Mouse (Mus musculus): ENCODE results near the gene Kri1. TPM values are rescaled to one million over a fixed set of nuclear protein-coding genes. Genes with fewer than 3 reads are reported as not detected.

Gene Kri1
- total and polyA plus RNA-seq, 3 experiments: 76.1 to 233 (median 199) TPM

DNA sequence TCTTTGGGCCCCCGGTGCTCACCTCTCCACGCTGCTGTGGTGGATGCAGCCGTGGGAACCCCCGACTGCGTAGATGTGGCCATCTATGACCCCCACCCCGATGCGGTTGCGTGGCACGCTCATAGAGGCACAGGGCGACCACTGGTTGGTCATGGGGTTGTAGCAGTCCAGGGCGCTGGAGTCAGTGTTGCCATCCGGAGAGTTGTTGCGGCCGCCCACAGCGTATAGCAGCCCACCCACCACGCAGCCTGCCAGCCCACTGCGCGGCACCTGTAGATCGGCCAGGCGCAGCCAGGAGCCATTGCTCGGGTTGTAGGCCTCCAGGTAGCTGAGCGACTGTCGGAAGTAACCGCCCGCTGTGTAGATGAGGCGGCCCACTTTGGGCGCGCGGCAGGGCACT is 54.4 kb downstream of the Kri1 start:
- H3K27ac ChIP-seq (ENCODE audit: control insufficient read depth, low read depth, low read length): no peak overlapping the region
- peaks cover 10 to 18% of the 10 kb centered on the region in 2 experiments; a peak in 3 of 4 replicates for H3K4me1 ChIP-seq (ENCODE audit: control insufficient read depth in 1 of 2, insufficient read depth in 2 of 2, low read length in 2 of 2)
- H3K4me3 ChIP-seq (ENCODE audit: control insufficient read depth in 1 of 2, insufficient read depth in 1 of 2, low read depth in 2 of 2, low read length in 2 of 2): no peak overlapping the region
- H3K9me3 ChIP-seq (replicated peaks; ENCODE audit: insufficient read depth, low read length): no peaks in the 10 kb centered on the region
- H3K27me3 ChIP-seq (ENCODE audit: control insufficient read depth in 1 of 2, insufficient read depth in 2 of 2, low read length in 2 of 2): no peaks in the 10 kb centered on the region
- DNase-seq (ENCODE audit: low read depth, low spot score): no peak
- H3K79me2 ChIP-seq (ENCODE audit: control insufficient read depth, insufficient read depth, low read length, poor library complexity): peaks cover 36% of the 10 kb centered on the region
- no peak overlapping the region for H3K9ac ChIP-seq (ENCODE audit: control insufficient read depth, low read depth, low read length, poor library complexity, severe bottlenecking)
- H3K36me3 ChIP-seq (ENCODE audit: control insufficient read depth in 1 of 2, insufficient read depth in 2 of 2, low read length in 2 of 2): peaks cover 15 to 27% of the 10 kb centered on the region in 2 experiments
- TF ChIP-seq RAD21 (IDR thresholded peaks at IDR 0.05; ENCODE audit: low read depth, low read length): no peak
- no peak for TF ChIP-seq POLR2A (IDR thresholded peaks at IDR 0.05; ENCODE audit: control insufficient read depth in 1 of 2, insufficient read depth in 1 of 2, low read depth in 1 of 2, low read length in 2 of 2, poor library complexity in 1 of 2)
- no peak for TF ChIP-seq MYC (IDR thresholded peaks at IDR 0.05; ENCODE audit: low read depth, low read length)
- 0 out of 2 replicates have a peak, but pooled peaks have one; percentile 20 for TF ChIP-seq POLR2AphosphoS2 (IDR thresholded peaks at IDR 0.05; ENCODE audit: low read length)
- TF ChIP-seq KAT2A (conservative IDR thresholded peaks at IDR 0.05; ENCODE audit: low read depth, low read length): no peak

DNA sequence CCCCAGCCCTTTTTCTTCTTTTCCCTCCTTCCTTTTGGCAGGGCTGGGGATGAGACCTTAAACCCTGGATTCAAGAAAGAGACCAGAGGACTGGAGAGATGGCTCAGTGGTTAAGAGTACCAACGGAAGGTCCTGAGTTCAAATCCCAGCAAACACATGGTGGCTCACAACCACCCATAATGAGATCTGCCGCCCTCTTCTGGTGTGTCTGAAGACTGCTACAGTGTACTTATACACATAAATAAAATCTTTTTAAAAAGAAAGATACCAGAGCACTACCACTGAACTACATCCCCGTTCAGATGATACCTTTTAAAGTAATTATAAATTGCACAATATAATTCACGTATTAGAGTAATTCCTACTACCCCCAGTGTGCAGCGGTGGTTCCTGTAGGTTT is 54.9 kb downstream of the Kri1 start:
- Histone ChIP-seq H3K4me3 (ENCODE audit: control insufficient read depth in 1 of 2, insufficient read depth in 1 of 2, low read depth in 2 of 2, low read length in 2 of 2) (no peak overlapping the region), H3K27me3 (ENCODE audit: control insufficient read depth in 1 of 2, insufficient read depth in 2 of 2, low read length in 2 of 2) (no peaks in the 10 kb centered on the region), H3K36me3 (ENCODE audit: control insufficient read depth in 1 of 2, insufficient read depth in 2 of 2, low read length in 2 of 2) (peaks cover 15 to 27% of the 10 kb centered on the region in 2 experiments), H3K9me3 (replicated peaks; ENCODE audit: insufficient read depth, low read length) (no peaks in the 10 kb centered on the region), H3K79me2 (ENCODE audit: control insufficient read depth, insufficient read depth, low read length, poor library complexity) (peaks cover 31% of the 10 kb centered on the region), H3K9ac (ENCODE audit: control insufficient read depth, low read depth, low read length, poor library complexity, severe bottlenecking) (no peak overlapping the region), H3K4me1 (ENCODE audit: control insufficient read depth in 1 of 2, insufficient read depth in 2 of 2, low read length in 2 of 2) (peaks cover 9 to 18% of the 10 kb centered on the region in 2 experiments; a peak in 3 of 4 replicates), H3K27ac (ENCODE audit: control insufficient read depth, low read depth, low read length) (no peak overlapping the region)
- no peak for TF ChIP-seq ELF1 (IDR thresholded peaks at IDR 0.05; ENCODE audit: low read depth, low read length)
- no peak for TF ChIP-seq MXI1 (IDR thresholded peaks at IDR 0.05; ENCODE audit: low read depth, low read length)
- TF ChIP-seq MAZ (IDR thresholded peaks at IDR 0.05; ENCODE audit: low read depth, low read length): no peak
- TF ChIP-seq CTCF (IDR thresholded peaks at IDR 0.05 in 2 of 3, conservative IDR thresholded peaks at IDR 0.05 in 1 of 3; ENCODE audit: control insufficient read depth in 1 of 3, insufficient read depth in 1 of 3, low read depth in 2 of 3, low read length in 3 of 3, poor library complexity in 1 of 3, severe bottlenecking in 1 of 3): peak in 2 of 3 experiments; percentile 36 to 53; a peak in 4 of 6 replicates
- 0 out of 2 replicates have a peak, but pooled peaks have one; percentile 5 for TF ChIP-seq ZMIZ1 (IDR thresholded peaks at IDR 0.05; ENCODE audit: low read depth, low read length)
- no peak for TF ChIP-seq EP300 (IDR thresholded peaks at IDR 0.05; ENCODE audit: low read depth in 1 of 2, low read length in 2 of 2)
- no peak for DNase-seq (ENCODE audit: low read depth, low spot score)

GRCm38 (mm10) chr9:21231551-21231950 is 56.2 kb downstream of the Kri1 start:
- Histone ChIP-seq H3K9me3 (replicated peaks; ENCODE audit: insufficient read depth, low read length) (no peaks in the 10 kb centered on the region), H3K36me3 (ENCODE audit: control insufficient read depth in 1 of 2, insufficient read depth in 2 of 2, low read length in 2 of 2) (peaks cover 8 to 24% of the 10 kb centered on the region in 2 experiments)

More at GRCm38 (mm10) chr9:21231551-21231950, 56.2 kb downstream of the Kri1 start:
- peaks cover 18% of the 10 kb centered on the region for H3K79me2 ChIP-seq (ENCODE audit: control insufficient read depth, insufficient read depth, low read length, poor library complexity)
- no peaks in the 10 kb centered on the region for H3K27me3 ChIP-seq (ENCODE audit: control insufficient read depth in 1 of 2, insufficient read depth in 2 of 2, low read length in 2 of 2)
- no peak for DNase-seq (ENCODE audit: low read depth, low spot score)
- H3K27ac ChIP-seq (ENCODE audit: control insufficient read depth, low read depth, low read length): no peak overlapping the region
- no peak overlapping the region for H3K9ac ChIP-seq (ENCODE audit: control insufficient read depth, low read depth, low read length, poor library complexity, severe bottlenecking)
- TF ChIP-seq SMC3 (IDR thresholded peaks at IDR 0.05; ENCODE audit: low read depth, low read length): no peak
- TF ChIP-seq MYB (IDR thresholded peaks at IDR 0.05; ENCODE audit: low read depth, low read length): no peak
- TF ChIP-seq TAL1 (IDR thresholded peaks at IDR 0.05; ENCODE audit: low read length): peak; percentile 37; the same call in 1 of the 2 replicates
- no peak for TF ChIP-seq CHD1 (IDR thresholded peaks at IDR 0.05; ENCODE audit: low read depth, low read length)
- no peak for TF ChIP-seq HCFC1 (IDR thresholded peaks at IDR 0.05; ENCODE audit: low read depth, low read length)
- peak; percentile 8; the same call in 1 of the 2 replicates for TF ChIP-seq ZMIZ1 (IDR thresholded peaks at IDR 0.05; ENCODE audit: low read depth, low read length)
- TF ChIP-seq BHLHE40 (IDR thresholded peaks at IDR 0.05; ENCODE audit: borderline replicate concordance, low read depth, low read length): no peak
- H3K4me3 ChIP-seq (ENCODE audit: control insufficient read depth in 1 of 2, insufficient read depth in 1 of 2, low read depth in 2 of 2, low read length in 2 of 2): no peak overlapping the region
- H3K4me1 ChIP-seq (ENCODE audit: control insufficient read depth in 1 of 2, insufficient read depth in 2 of 2, low read length in 2 of 2): peaks cover 3 to 13% of the 10 kb centered on the region in 2 experiments; a peak in 3 of 4 replicates

Data from MEL (cell line).